Mouse (Mus musculus): Measurements from ENCODE around the gene Ctxn1. TPM values are rescaled to one million over a fixed set of nuclear protein-coding genes. Genes with fewer than 3 reads are reported as not detected.

Ctxn1 gene
- polyA plus RNA-seq (2015; fragmentation: Nextera tagmentation; extraction: Ambion mirVana) = 245 and 257 TPM in 2 replicates

- peaks cover 37% of the 10 kb centered on the region for H3K4me1 ChIP-seq (replicated peaks)
- WGBS = 9% methylated on average over 20 of the region's 33 CpGs
- H3K4me2 ChIP-seq (replicated peaks) = peak within 1 kb of the TSS; percentile 77
- H3K36me3 ChIP-seq = peaks cover 77% of the 10 kb centered on the region
- H3K9me3 ChIP-seq = no peaks in the 10 kb centered on the region
- peak; percentile 92 for ATAC-seq
- peak within 1 kb of the TSS; percentile 95 for H3K4me3 ChIP-seq (replicated peaks)
- H3K27ac ChIP-seq = peak within 1 kb of the TSS; percentile 98
- H3K27me3 ChIP-seq = no peaks in the 10 kb centered on the region
- peak within 1 kb of the TSS; percentile 95 for H3K9ac ChIP-seq (replicated peaks)
These were observed at the start of gene Ctxn1 for GRCm38 (mm10) chr8:4259125-4259804. Gene Ctxn1 (minus strand): TSS chr8:4259274.

GRCm38 (mm10) chr8:4305838-4306237 lies 46.8 kb upstream of the Ctxn1 start:
- Histone ChIP-seq H3K9me3 (no peaks in the 10 kb centered on the region), H3K4me1 (replicated peaks) (no peaks in the 10 kb centered on the region), H3K4me3 (replicated peaks) (no peak overlapping the region), H3K27ac (no peak overlapping the region), H3K36me3 (peaks cover 98% of the 10 kb centered on the region), H3K27me3 (no peaks in the 10 kb centered on the region), H3K9ac (replicated peaks) (no peak overlapping the region), H3K4me2 (replicated peaks) (no peak overlapping the region)
- 96% methylated on average over 2 of the region's 2 CpGs for WGBS
- ATAC-seq = no peak

- Histone ChIP-seq H3K36me3 (peaks cover 97% of the 10 kb centered on the region), H3K9ac (replicated peaks) (no peak overlapping the region), H3K4me3 (replicated peaks) (no peak overlapping the region), H3K27me3 (no peaks in the 10 kb centered on the region), H3K27ac (no peak overlapping the region), H3K9me3 (no peaks in the 10 kb centered on the region), H3K4me1 (replicated peaks) (no peaks in the 10 kb centered on the region), H3K4me2 (replicated peaks) (no peak overlapping the region)
- no peak for ATAC-seq
- 90% methylated on average over 3 of the region's 3 CpGs for WGBS
These were observed 45.1 kb upstream of the Ctxn1 start for GRCm38 (mm10) chr8:4304124-4304547.

- Histone ChIP-seq H3K9ac (replicated peaks) (no peak overlapping the region), H3K4me2 (replicated peaks) (no peak overlapping the region), H3K9me3 (no peaks in the 10 kb centered on the region), H3K4me3 (replicated peaks) (no peak overlapping the region), H3K4me1 (replicated peaks) (no peaks in the 10 kb centered on the region), H3K27me3 (no peaks in the 10 kb centered on the region), H3K36me3 (peaks cover 82% of the 10 kb centered on the region), H3K27ac (no peak overlapping the region)
- 97% methylated on average over 4 of the region's 4 CpGs for WGBS
- ATAC-seq = no peak
These were observed 38.7 kb upstream of the Ctxn1 start for GRCm38 (mm10) chr8:4297822-4298221.

GRCm38 (mm10) chr8:4292738-4293137 lies 33.7 kb upstream of the Ctxn1 start:
- H3K9ac ChIP-seq (replicated peaks) = no peak overlapping the region
- ATAC-seq = no peak
- 95% methylated on average over 5 of the region's 5 CpGs for WGBS
- no peaks in the 10 kb centered on the region for H3K4me1 ChIP-seq (replicated peaks)
- no peak overlapping the region for H3K4me2 ChIP-seq (replicated peaks)
- H3K27me3 ChIP-seq = no peaks in the 10 kb centered on the region
- H3K27ac ChIP-seq = no peak overlapping the region
- no peaks in the 10 kb centered on the region for H3K9me3 ChIP-seq
- H3K4me3 ChIP-seq (replicated peaks) = no peak overlapping the region
- peaks cover 76% of the 10 kb centered on the region for H3K36me3 ChIP-seq

- Histone ChIP-seq H3K4me2 (replicated peaks) (peak overlapping the region; percentile 81), H3K36me3 (peaks cover 26% of the 10 kb centered on the region), H3K9me3 (no peaks in the 10 kb centered on the region), H3K4me3 (replicated peaks) (peak overlapping the region; percentile 74), H3K4me1 (replicated peaks) (peaks cover 19% of the 10 kb centered on the region), H3K9ac (replicated peaks) (peak overlapping the region; percentile 74; the same call in 1 of the 2 replicates), H3K27ac (peak overlapping the region; percentile 76), H3K27me3 (no peaks in the 10 kb centered on the region)
- 25% methylated on average over 9 of the region's 9 CpGs for WGBS
- ATAC-seq = no peak
These were observed 17.0 kb upstream of the Ctxn1 start for GRCm38 (mm10) chr8:4276111-4276465.

- Histone ChIP-seq H3K36me3 (peaks cover 26% of the 10 kb centered on the region), H3K4me3 (replicated peaks) (peak within 1 kb of the TSS; percentile 74), H3K4me2 (replicated peaks) (peak within 1 kb of the TSS; percentile 81), H3K4me1 (replicated peaks) (peaks cover 19% of the 10 kb centered on the region), H3K9me3 (no peaks in the 10 kb centered on the region), H3K27ac (peak within 1 kb of the TSS; percentile 76), H3K9ac (replicated peaks) (peak within 1 kb of the TSS; percentile 74), H3K27me3 (no peaks in the 10 kb centered on the region)
- ATAC-seq = peak; percentile 96
- under 1% methylated on average over 39 of the region's 39 CpGs for WGBS
These were observed 16.4 kb upstream of the Ctxn1 start, which contains the start of gene Timm44 for GRCm38 (mm10) chr8:4275275-4276110. Gene Timm44 (minus strand): TSS chr8:4275913.

GRCm38 (mm10) chr8:4269609-4270008 lies 10.5 kb upstream of the Ctxn1 start:
- Histone ChIP-seq H3K4me1 (replicated peaks) (peaks cover 8% of the 10 kb centered on the region), H3K9ac (replicated peaks) (no peak overlapping the region), H3K27me3 (no peaks in the 10 kb centered on the region), H3K4me3 (replicated peaks) (no peak overlapping the region), H3K27ac (no peak overlapping the region), H3K9me3 (no peaks in the 10 kb centered on the region), H3K4me2 (replicated peaks) (no peak overlapping the region), H3K36me3 (peaks cover 84% of the 10 kb centered on the region)
- no peak for ATAC-seq
- 94% methylated on average over 6 of the region's 6 CpGs for WGBS

- Histone ChIP-seq H3K9me3 (no peaks in the 10 kb centered on the region), H3K36me3 (peaks cover 91% of the 10 kb centered on the region)
- peak; percentile 73 for ATAC-seq
These were observed 8.6 kb upstream of the Ctxn1 start for GRCm38 (mm10) chr8:4267627-4268026.

GRCm38 (mm10) chr8:4265160-4265914 lies 6.3 kb upstream of the Ctxn1 start:
- Histone ChIP-seq H3K27ac (no peak overlapping the region), H3K9ac (replicated peaks) (no peak overlapping the region), H3K27me3 (no peaks in the 10 kb centered on the region), H3K4me1 (replicated peaks) (no peaks in the 10 kb centered on the region), H3K4me3 (replicated peaks) (no peak overlapping the region), H3K4me2 (replicated peaks) (no peak overlapping the region), H3K36me3 (peaks cover 96% of the 10 kb centered on the region), H3K9me3 (no peaks in the 10 kb centered on the region)
- WGBS = 94% methylated on average over 15 of the region's 15 CpGs
- ATAC-seq = no peak

More at GRCm38 (mm10) chr8:4267627-4268026, 8.6 kb upstream of the Ctxn1 start:
- WGBS = 81% methylated on average over 15 of the region's 15 CpGs
- Histone ChIP-seq H3K4me1 (replicated peaks) (no peaks in the 10 kb centered on the region), H3K27ac (no peak overlapping the region), H3K4me3 (replicated peaks) (no peak overlapping the region), H3K4me2 (replicated peaks) (no peak overlapping the region), H3K9ac (replicated peaks) (no peak overlapping the region), H3K27me3 (no peaks in the 10 kb centered on the region)

- Histone ChIP-seq H3K4me3 (replicated peaks) (no peak overlapping the region), H3K27me3 (no peaks in the 10 kb centered on the region), H3K36me3 (peaks cover 82% of the 10 kb centered on the region), H3K4me2 (replicated peaks) (no peak overlapping the region), H3K4me1 (replicated peaks) (peaks cover 10% of the 10 kb centered on the region), H3K9me3 (no peaks in the 10 kb centered on the region), H3K27ac (no peak overlapping the region), H3K9ac (replicated peaks) (no peak overlapping the region)
- no peak for ATAC-seq
- WGBS = 89% methylated on average over 8 of the region's 8 CpGs
These were observed 4.2 kb upstream of the Ctxn1 start for GRCm38 (mm10) chr8:4263105-4263791.
